Mouse (Mus musculus): ENCODE data around the gene Casp8. TPM values are rescaled to one million over a fixed set of nuclear protein-coding genes. Genes with fewer than 3 reads are reported as not detected.

Gene Casp8
- polyA plus RNA-seq, 1 experiment from 2014 or later, result 10.4 TPM

Other genes starting within 250 kb of the Casp8 start
- gene Fam126b, start 209.1 kb upstream of the Casp8 start, polyA plus RNA-seq (2014; fragmentation: Nextera tagmentation; extraction: Ambion mirVana), result 7.2 and 8.5 TPM in 2 replicates
- 157 and 161 TPM in 2 replicates for gene Ndufb3, start 209.0 kb upstream of the Casp8 start, polyA plus RNA-seq (2014; fragmentation: Nextera tagmentation; extraction: Ambion mirVana)
- gene Als2cr12, start 99.4 kb upstream of the Casp8 start, polyA plus RNA-seq (2014; fragmentation: Nextera tagmentation; extraction: Ambion mirVana), result not detected in 2 replicates
- 19.1 and 20.9 TPM in 2 replicates for gene Cflar, start 83.9 kb upstream of the Casp8 start, polyA plus RNA-seq (2014; fragmentation: Nextera tagmentation; extraction: Ambion mirVana)
- gene Trak2, start 178.1 kb downstream of the Casp8 start, polyA plus RNA-seq (2014; fragmentation: Nextera tagmentation; extraction: Ambion mirVana), result 11.1 and 12.5 TPM in 2 replicates
- 35.1 and 36.9 TPM in 2 replicates for gene Stradb, start 178.1 kb downstream of the Casp8 start, polyA plus RNA-seq (2014; fragmentation: Nextera tagmentation; extraction: Ambion mirVana)

Measured in midbrain, embryonic 11.5 days (tissue).